Mouse (Mus musculus) liver, adult (tissue): ENCODE results near the gene Slco2a1.
A peak's percentile ranks its signal among the peaks of the same experiment; 100 is the strongest.

ENCODE experiments used
- GATA4 ChIP-seq: IDR thresholded peaks from 2 replicates; pipeline ENCODE4 v1.6.1; 2014; ENCODE audit warnings: mild to moderate bottlenecking, low read length; ENCODE audit not compliant: insufficient replicate concordance

The Slco2a1 gene

GRCm38 (mm10) chr9:103045406-103045805 is 56.9 kb downstream of the Slco2a1 start:
- TF ChIP-seq GATA4, result no peak

GRCm38 (mm10) chr9:103049049-103049511 is 60.6 kb downstream of the Slco2a1 start:
- TF ChIP-seq GATA4, result peak; percentile 83; the same call in 1 of the 2 replicates

- no peak for TF ChIP-seq GATA4
Measured at GRCm38 (mm10) chr9:103053829-103054228, 65.3 kb downstream of the Slco2a1 start.

GRCm38 (mm10) chr9:103055061-103055460 is 66.5 kb downstream of the Slco2a1 start:
- no peak for TF ChIP-seq GATA4

- no peak for TF ChIP-seq GATA4
Measured at GRCm38 (mm10) chr9:103056164-103056563, 67.7 kb downstream of the Slco2a1 start.

GRCm38 (mm10) chr9:103060551-103060950 is 72.0 kb downstream of the Slco2a1 start:
- TF ChIP-seq GATA4, result no peak

- TF ChIP-seq GATA4, result no peak
Measured at GRCm38 (mm10) chr9:103061471-103062053, 73.0 kb downstream of the Slco2a1 start.

GRCm38 (mm10) chr9:103063591-103063990 is 75.1 kb downstream of the Slco2a1 start:
- TF ChIP-seq GATA4, result no peak

GRCm38 (mm10) chr9:103066845-103067244 is 78.3 kb downstream of the Slco2a1 start:
- no peak for TF ChIP-seq GATA4

- no peak for TF ChIP-seq GATA4
Measured at GRCm38 (mm10) chr9:103067651-103068050, 79.1 kb downstream of the Slco2a1 start.

- TF ChIP-seq GATA4, result no peak
Measured at GRCm38 (mm10) chr9:103068769-103069168, 80.3 kb downstream of the Slco2a1 start.

- no peak for TF ChIP-seq GATA4
Measured at GRCm38 (mm10) chr9:103071541-103072203, 83.2 kb downstream of the Slco2a1 start.

GRCm38 (mm10) chr9:103072204-103072599 is 83.7 kb downstream of the Slco2a1 start:
- TF ChIP-seq GATA4, result no peak

- no peak for TF ChIP-seq GATA4
Measured at GRCm38 (mm10) chr9:103072926-103073515, 84.5 kb downstream of the Slco2a1 start.

- peak; percentile 39; the same call in 1 of the 2 replicates for TF ChIP-seq GATA4
Measured at GRCm38 (mm10) chr9:103076836-103077531, 88.5 kb downstream of the Slco2a1 start.
